Mouse (Mus musculus) spleen, adult 2 months (tissue): ENCODE data around the gene Nfkbib. TPM values are rescaled to one million over a fixed set of nuclear protein-coding genes. Genes with fewer than 3 reads are reported as not detected.

Source experiments
- DNase-seq, 2 experiments: peaks; one replicate each; pipeline versions ENCODE4 v3.0.0 to v3.0.0-alpha.2; 2012 to 2021; ENCODE audit warnings: low spot score in 2 of 2, low read depth in 1 of 2
- H3K27ac ChIP-seq: fragments of 200-500 bp; 2 replicates; pipeline ENCODE4 v1.5.1; 2012; ENCODE audit warnings: low read length, inconsistent platforms; ENCODE audit not compliant: insufficient read depth
- H3K27me3 ChIP-seq: fragments of 200-500 bp; 2 replicates; pipeline ENCODE4 v1.6.1; 2012; ENCODE audit warnings: mild to moderate bottlenecking, moderate library complexity, low read length, inconsistent platforms; ENCODE audit not compliant: control insufficient read depth, insufficient read depth
- H3K36me3 ChIP-seq: fragments of 200-500 bp; 2 replicates; pipeline ENCODE4 v1.6.1; 2012; ENCODE audit warnings: mild to moderate bottlenecking, low read length, inconsistent platforms; ENCODE audit not compliant: control insufficient read depth, insufficient read depth
- H3K4me1 ChIP-seq: fragments of 200-500 bp; 2 replicates; pipeline ENCODE4 v1.6.1; 2011; ENCODE audit warnings: inconsistent platforms; ENCODE audit not compliant: control insufficient read depth, insufficient read depth, insufficient read length
- H3K4me3 ChIP-seq: fragments of 200-500 bp; 2 replicates; pipeline ENCODE4 v1.5.1; 2011; ENCODE audit warnings: mild to moderate bottlenecking, inconsistent platforms; ENCODE audit not compliant: insufficient read depth, insufficient read length; ENCODE audit errors: extremely low read depth
- CTCF ChIP-seq: fragments of 200-500 bp; IDR thresholded peaks from 2 replicates; pipeline ENCODE4 v1.5.1; 2011; ENCODE audit warnings: mild to moderate bottlenecking, inconsistent platforms; ENCODE audit not compliant: insufficient read depth, insufficient read length, insufficient replicate concordance; ENCODE audit errors: extremely low read depth
- POLR2A ChIP-seq: fragments of 200-500 bp; IDR thresholded peaks from 2 replicates; pipeline ENCODE4 v1.6.1; 2011; ENCODE audit warnings: low read depth, low read length, inconsistent platforms
- WGBS: fragments of 180-500 bp; shearing (Covaris S2); methylation state at CpG from one replicate; pipeline ENCODE4 v1.1.7; 2018; 5-methylcytosine and 5-hydroxymethylcytosine counted together
- polyA plus RNA-seq: library from polyadenylated mRNA; depleted of rRNA; stranded (reverse); fragments of >200 nt; gene quantifications from 2 replicates; pipeline ENCODE4 v1.2.3, GENCODE M21; 2012

Gene Nfkbib
- polyA plus RNA-seq, 1 experiment: 51.1 TPM

GRCm38 (mm10) chr7:28801451-28801850 lies 34.1 kb upstream of the Nfkbib start:
- no peak for DNase-seq
- 86% methylated on average over 3 of the region's 3 CpGs for WGBS
- Histone ChIP-seq H3K36me3 (peaks cover 8% of the 10 kb centered on the region), H3K27ac (no peak overlapping the region), H3K4me3 (no peak overlapping the region), H3K27me3 (no peaks in the 10 kb centered on the region), H3K4me1 (peaks cover 11% of the 10 kb centered on the region; the same call in 1 of the 2 replicates)
- TF ChIP-seq CTCF (no peak), POLR2A (no peak)

- TF ChIP-seq CTCF (no peak), POLR2A (no peak)
- H3K36me3 ChIP-seq: peaks cover 8% of the 10 kb centered on the region
- H3K4me1 ChIP-seq: peaks cover 19% of the 10 kb centered on the region; the same call in 1 of the 2 replicates
- DNase-seq: no peak
- 61% methylated on average over 9 of the region's 9 CpGs for WGBS
- H3K27me3 ChIP-seq: no peaks in the 10 kb centered on the region
- no peak overlapping the region for H3K4me3 ChIP-seq
- H3K27ac ChIP-seq: peak overlapping the region; percentile 41; the same call in 1 of the 2 replicates
Measured at GRCm38 (mm10) chr7:28799994-28800393, 32.7 kb upstream of the Nfkbib start.

- peak overlapping the region; percentile 70 for H3K27ac ChIP-seq
- H3K36me3 ChIP-seq: peaks cover 8% of the 10 kb centered on the region
- peak in 1 of 2 experiments; percentile 81 for DNase-seq
- H3K4me1 ChIP-seq: peaks cover 15% of the 10 kb centered on the region; the same call in 1 of the 2 replicates
- no peaks in the 10 kb centered on the region for H3K27me3 ChIP-seq
- TF ChIP-seq POLR2A: no peak
- peak; percentile 97 for TF ChIP-seq CTCF
- peak overlapping the region; percentile 58 for H3K4me3 ChIP-seq
- WGBS: 12% methylated on average over 32 of the region's 32 CpGs
Measured at GRCm38 (mm10) chr7:28796562-28796975, 29.3 kb upstream of the Nfkbib start.

GRCm38 (mm10) chr7:28795832-28796231 lies 28.5 kb upstream of the Nfkbib start:
- no peak for DNase-seq
- Histone ChIP-seq H3K27ac (peak overlapping the region; percentile 70), H3K4me1 (peaks cover 19% of the 10 kb centered on the region; the same call in 1 of the 2 replicates), H3K36me3 (peaks cover 8% of the 10 kb centered on the region), H3K4me3 (peak overlapping the region; percentile 58), H3K27me3 (no peaks in the 10 kb centered on the region)
- TF ChIP-seq CTCF: no peak
- peak; percentile 32; the same call in 1 of the 2 replicates for TF ChIP-seq POLR2A
- WGBS: 11% methylated on average over 15 of the region's 15 CpGs

- no peaks in the 10 kb centered on the region for H3K27me3 ChIP-seq
- no peak for DNase-seq
- WGBS: 88% methylated on average over 3 of the region's 3 CpGs
- H3K4me3 ChIP-seq: no peak overlapping the region
- no peak overlapping the region for H3K27ac ChIP-seq
- peaks cover 32% of the 10 kb centered on the region for H3K4me1 ChIP-seq
- TF ChIP-seq POLR2A (no peak), CTCF (no peak)
- H3K36me3 ChIP-seq: peaks cover 8% of the 10 kb centered on the region
Measured at GRCm38 (mm10) chr7:28794496-28794895, 27.2 kb upstream of the Nfkbib start.

GRCm38 (mm10) chr7:28793834-28794233 lies 26.5 kb upstream of the Nfkbib start:
- peaks cover 7% of the 10 kb centered on the region for H3K36me3 ChIP-seq
- H3K27me3 ChIP-seq: no peaks in the 10 kb centered on the region
- H3K4me3 ChIP-seq: no peak overlapping the region
- WGBS: 39% methylated on average over 2 of the region's 2 CpGs
- peak in 1 of 2 experiments; percentile 44 for DNase-seq
- peaks cover 39% of the 10 kb centered on the region for H3K4me1 ChIP-seq
- TF ChIP-seq CTCF (peak; percentile 18; the same call in 1 of the 2 replicates), POLR2A (no peak)
- no peak overlapping the region for H3K27ac ChIP-seq
